Mouse (Mus musculus): ENCODE results near the gene St8sia6. TPM values are rescaled to one million over a fixed set of nuclear protein-coding genes. Genes with fewer than 3 reads are reported as not detected.
"Not testable (repeated sequence)": the region's sequence is repeated elsewhere in the genome, so short reads cannot be mapped to it uniquely, and the experiment has no call there.

Gene St8sia6
- polyA plus RNA-seq, 1 experiment from 2014 or later = 0.36 TPM

GRCm38 (mm10) chr2:13789365-13789764, 4.5 kb downstream of the St8sia6 start:
- Histone ChIP-seq H3K4me1 (0 out of 2 replicates have a peak, but pooled peaks cover 3% of the 10 kb centered on the region), H3K27me3 (peaks cover 30% of the 10 kb centered on the region), H3K4me3 (no peak overlapping the region), H3K9ac (no peak overlapping the region), H3K4me2 (replicated peaks) (no peak overlapping the region), H3K9me3 (replicated peaks) (no peaks in the 10 kb centered on the region), H3K27ac (no peak overlapping the region), H3K36me3 (no peaks in the 10 kb centered on the region)
- no peak for ATAC-seq (ENCODE audit: low FRiP score)
- 45% methylated on average over 1 of the region's 1 CpGs for WGBS

- H3K27ac ChIP-seq = no peak overlapping the region
- no peak overlapping the region for H3K4me3 ChIP-seq
- H3K9ac ChIP-seq = no peak overlapping the region
- peaks cover 8% of the 10 kb centered on the region for H3K27me3 ChIP-seq
- H3K36me3 ChIP-seq = no peaks in the 10 kb centered on the region
- no peak for ATAC-seq (ENCODE audit: low FRiP score)
- 69% methylated on average over 1 of the region's 1 CpGs for WGBS
- no peaks in the 10 kb centered on the region for H3K4me1 ChIP-seq
- H3K4me2 ChIP-seq (replicated peaks) = no peak overlapping the region
- H3K9me3 ChIP-seq (replicated peaks) = no peaks in the 10 kb centered on the region
Observed at GRCm38 (mm10) chr2:13786577-13787168, 7.2 kb downstream of the St8sia6 start.

GRCm38 (mm10) chr2:13785992-13786391, 7.9 kb downstream of the St8sia6 start:
- 60% methylated on average over 3 of the region's 3 CpGs for WGBS
- ATAC-seq (ENCODE audit: low FRiP score); H3K9me3 ChIP-seq (replicated peaks); H3K4me3 ChIP-seq; H3K27me3 ChIP-seq; H3K4me2 ChIP-seq (replicated peaks); H3K36me3 ChIP-seq; H3K27ac ChIP-seq; H3K4me1 ChIP-seq; H3K9ac ChIP-seq: not testable (repeated sequence)

- Histone ChIP-seq H3K27ac (no peak overlapping the region), H3K9me3 (replicated peaks) (no peaks in the 10 kb centered on the region), H3K4me1 (no peaks in the 10 kb centered on the region), H3K4me2 (replicated peaks) (no peak overlapping the region), H3K4me3 (no peak overlapping the region), H3K36me3 (no peaks in the 10 kb centered on the region), H3K27me3 (0 out of 2 replicates have a peak, but pooled peaks cover 2% of the 10 kb centered on the region), H3K9ac (no peak overlapping the region)
- ATAC-seq (ENCODE audit: low FRiP score) = no peak
- WGBS = 78% methylated on average over 2 of the region's 2 CpGs
Observed at GRCm38 (mm10) chr2:13785247-13785646, 8.6 kb downstream of the St8sia6 start.

GRCm38 (mm10) chr2:13784448-13784847, 9.4 kb downstream of the St8sia6 start:
- ATAC-seq (ENCODE audit: low FRiP score) = no peak
- no peak overlapping the region for H3K9ac ChIP-seq
- H3K4me2 ChIP-seq (replicated peaks) = no peak overlapping the region
- no peaks in the 10 kb centered on the region for H3K9me3 ChIP-seq (replicated peaks)
- 77% methylated on average over 1 of the region's 1 CpGs for WGBS
- H3K27ac ChIP-seq = no peak overlapping the region
- H3K4me3 ChIP-seq = no peak overlapping the region
- H3K36me3 ChIP-seq = no peaks in the 10 kb centered on the region
- H3K27me3 ChIP-seq = no peaks in the 10 kb centered on the region
- H3K4me1 ChIP-seq = no peaks in the 10 kb centered on the region

GRCm38 (mm10) chr2:13777032-13777431, 16.8 kb downstream of the St8sia6 start:
- Histone ChIP-seq H3K9ac (no peak overlapping the region), H3K4me2 (replicated peaks) (no peak overlapping the region), H3K27me3 (no peaks in the 10 kb centered on the region), H3K4me1 (no peaks in the 10 kb centered on the region), H3K9me3 (replicated peaks) (no peaks in the 10 kb centered on the region), H3K4me3 (no peak overlapping the region), H3K36me3 (no peaks in the 10 kb centered on the region), H3K27ac (no peak overlapping the region)
- no peak for ATAC-seq (ENCODE audit: low FRiP score)

GRCm38 (mm10) chr2:13776453-13776852, 17.4 kb downstream of the St8sia6 start:
- H3K4me1 ChIP-seq = no peaks in the 10 kb centered on the region
- WGBS = 88% methylated on average over 1 of the region's 1 CpGs
- no peak for ATAC-seq (ENCODE audit: low FRiP score)

GRCm38 (mm10) chr2:13775056-13775455, 18.8 kb downstream of the St8sia6 start:
- no peaks in the 10 kb centered on the region for H3K27me3 ChIP-seq
- ATAC-seq (ENCODE audit: low FRiP score) = no peak
- H3K4me2 ChIP-seq (replicated peaks) = no peak overlapping the region
- H3K9ac ChIP-seq = no peak overlapping the region
- no peaks in the 10 kb centered on the region for H3K4me1 ChIP-seq
- WGBS = 87% methylated on average over 3 of the region's 3 CpGs
- no peaks in the 10 kb centered on the region for H3K9me3 ChIP-seq (replicated peaks)
- H3K27ac ChIP-seq = no peak overlapping the region
- no peak overlapping the region for H3K4me3 ChIP-seq
- H3K36me3 ChIP-seq = no peaks in the 10 kb centered on the region

More at GRCm38 (mm10) chr2:13776453-13776852, 17.4 kb downstream of the St8sia6 start:
- Histone ChIP-seq H3K9ac (no peak overlapping the region), H3K27me3 (no peaks in the 10 kb centered on the region), H3K27ac (no peak overlapping the region), H3K4me3 (no peak overlapping the region), H3K4me2 (replicated peaks) (no peak overlapping the region), H3K36me3 (no peaks in the 10 kb centered on the region), H3K9me3 (replicated peaks) (no peaks in the 10 kb centered on the region)

- ATAC-seq (ENCODE audit: low FRiP score) = no peak
- H3K4me1 ChIP-seq = no peaks in the 10 kb centered on the region
- no peak overlapping the region for H3K4me2 ChIP-seq (replicated peaks)
- no peaks in the 10 kb centered on the region for H3K27me3 ChIP-seq
- no peak overlapping the region for H3K27ac ChIP-seq
- H3K4me3 ChIP-seq = no peak overlapping the region
- no peaks in the 10 kb centered on the region for H3K9me3 ChIP-seq (replicated peaks)
- H3K36me3 ChIP-seq = no peaks in the 10 kb centered on the region
- no peak overlapping the region for H3K9ac ChIP-seq
- 72% methylated on average over 5 of the region's 5 CpGs for WGBS
Observed at GRCm38 (mm10) chr2:13768524-13768923, 25.3 kb downstream of the St8sia6 start.

- no peak for ATAC-seq (ENCODE audit: low FRiP score)
- Histone ChIP-seq H3K36me3 (no peaks in the 10 kb centered on the region), H3K9ac (no peak overlapping the region), H3K4me1 (no peaks in the 10 kb centered on the region), H3K27ac (no peak overlapping the region), H3K9me3 (replicated peaks) (no peaks in the 10 kb centered on the region), H3K4me2 (replicated peaks) (no peak overlapping the region), H3K27me3 (no peaks in the 10 kb centered on the region), H3K4me3 (no peak overlapping the region)
- WGBS = 62% methylated on average over 9 of the region's 9 CpGs
Observed at GRCm38 (mm10) chr2:13767532-13768411, 26.1 kb downstream of the St8sia6 start.

GRCm38 (mm10) chr2:13760366-13760765, 33.5 kb downstream of the St8sia6 start:
- Histone ChIP-seq H3K9ac (no peak overlapping the region), H3K27me3 (no peaks in the 10 kb centered on the region), H3K4me1 (no peaks in the 10 kb centered on the region), H3K36me3 (no peaks in the 10 kb centered on the region), H3K4me3 (no peak overlapping the region), H3K9me3 (replicated peaks) (no peaks in the 10 kb centered on the region), H3K27ac (no peak overlapping the region), H3K4me2 (replicated peaks) (no peak overlapping the region)
- no peak for ATAC-seq (ENCODE audit: low FRiP score)

GRCm38 (mm10) chr2:13757412-13757811, 36.5 kb downstream of the St8sia6 start:
- no peak for ATAC-seq (ENCODE audit: low FRiP score)
- H3K27ac ChIP-seq = no peak overlapping the region
- H3K4me2 ChIP-seq (replicated peaks) = no peak overlapping the region
- H3K9ac ChIP-seq = no peak overlapping the region
- no peak overlapping the region for H3K4me3 ChIP-seq
- H3K9me3 ChIP-seq (replicated peaks) = no peaks in the 10 kb centered on the region
- no peaks in the 10 kb centered on the region for H3K27me3 ChIP-seq
- H3K4me1 ChIP-seq = no peaks in the 10 kb centered on the region
- WGBS = 90% methylated on average over 7 of the region's 7 CpGs
- no peaks in the 10 kb centered on the region for H3K36me3 ChIP-seq

GRCm38 (mm10) chr2:13755733-13756132, 38.1 kb downstream of the St8sia6 start:
- Histone ChIP-seq H3K9ac (no peak overlapping the region), H3K27me3 (no peaks in the 10 kb centered on the region), H3K36me3 (no peaks in the 10 kb centered on the region), H3K4me3 (no peak overlapping the region), H3K4me1 (no peaks in the 10 kb centered on the region), H3K4me2 (replicated peaks) (no peak overlapping the region), H3K27ac (no peak overlapping the region), H3K9me3 (replicated peaks) (no peaks in the 10 kb centered on the region)
- ATAC-seq (ENCODE audit: low FRiP score) = no peak
- WGBS = 82% methylated on average over 4 of the region's 4 CpGs
